Mouse (Mus musculus): ENCODE measurements around the gene Xndc1.

DNA sequence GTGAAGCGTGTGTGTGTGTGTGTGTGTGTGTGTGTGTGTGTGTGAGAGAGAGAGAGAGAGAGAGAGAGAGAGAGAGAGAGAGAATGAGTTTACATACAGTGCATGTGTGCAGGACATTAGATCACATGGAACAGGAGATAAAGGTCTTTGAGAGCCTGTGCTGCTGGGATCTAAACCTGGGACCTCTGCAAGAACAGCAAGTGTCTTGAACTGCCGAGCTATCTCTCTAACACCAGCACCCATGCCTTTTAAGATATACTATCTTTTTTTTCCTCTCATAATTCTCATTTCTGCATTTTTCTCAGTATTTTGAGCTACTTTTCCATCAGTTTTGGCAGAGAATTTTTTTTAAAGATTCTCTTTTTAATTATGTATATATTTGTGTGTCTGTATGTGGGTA, 38.2 kb downstream of the Xndc1 start:
- TF ChIP-seq EP300 (optimal IDR thresholded peaks at IDR 0.05): no peak
- no peak for TF ChIP-seq CTCF (IDR thresholded peaks at IDR 0.05; ENCODE audit: low read depth)
